Mouse (Mus musculus): ENCODE data around the gene Slc15a1.

Gene Slc15a1

GRCm38 (mm10) chr14:121492328-121492727 lies 12.7 kb downstream of the Slc15a1 start:
- no peak for DNase-seq

DNA sequence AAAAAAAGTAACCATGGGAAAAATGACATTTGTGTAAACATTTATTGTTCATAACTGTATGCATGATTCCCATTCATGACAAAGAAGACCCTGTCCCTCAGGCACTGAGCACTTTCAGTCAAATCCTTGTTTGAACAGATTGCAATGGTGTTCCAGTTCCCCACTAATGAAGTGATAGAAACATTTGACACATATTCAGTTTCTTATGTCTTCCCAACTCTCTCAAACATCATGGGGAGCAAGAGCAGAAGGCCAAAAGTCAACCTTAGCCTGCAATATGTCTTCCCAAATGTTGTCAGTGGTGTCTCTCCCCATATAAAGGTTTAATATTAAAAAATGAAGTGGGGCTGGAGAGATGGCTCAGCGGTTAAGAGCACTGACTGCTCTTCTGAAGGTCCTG lies 19.3 kb downstream of the Slc15a1 start:
- no peak for DNase-seq

- no peak for DNase-seq
These were observed 20.6 kb downstream of the Slc15a1 start for GRCm38 (mm10) chr14:121484436-121484835.

GRCm38 (mm10) chr14:121482181-121482580 lies 22.9 kb downstream of the Slc15a1 start:
- no peak for DNase-seq

DNA sequence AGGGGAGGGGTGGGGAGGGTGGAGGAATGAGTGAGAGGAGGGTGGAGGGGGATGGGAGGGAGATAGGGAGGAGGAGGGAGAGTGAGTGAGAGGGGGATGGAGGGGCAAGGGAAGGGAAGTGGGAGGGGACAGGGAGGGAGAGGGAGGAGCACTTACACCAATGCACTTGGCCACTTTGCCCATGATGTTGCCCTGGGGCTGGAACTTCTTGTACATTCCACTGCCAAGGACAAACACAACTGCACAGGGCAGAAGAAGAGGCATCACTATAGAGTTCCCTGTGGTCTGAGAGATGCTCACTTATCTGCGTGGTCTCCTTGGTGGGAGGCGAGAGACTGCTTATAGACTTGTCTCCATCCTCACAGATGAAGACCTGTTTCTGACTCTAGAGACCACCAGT lies 23.5 kb downstream of the Slc15a1 start:
- DNase-seq = no peak

DNA sequence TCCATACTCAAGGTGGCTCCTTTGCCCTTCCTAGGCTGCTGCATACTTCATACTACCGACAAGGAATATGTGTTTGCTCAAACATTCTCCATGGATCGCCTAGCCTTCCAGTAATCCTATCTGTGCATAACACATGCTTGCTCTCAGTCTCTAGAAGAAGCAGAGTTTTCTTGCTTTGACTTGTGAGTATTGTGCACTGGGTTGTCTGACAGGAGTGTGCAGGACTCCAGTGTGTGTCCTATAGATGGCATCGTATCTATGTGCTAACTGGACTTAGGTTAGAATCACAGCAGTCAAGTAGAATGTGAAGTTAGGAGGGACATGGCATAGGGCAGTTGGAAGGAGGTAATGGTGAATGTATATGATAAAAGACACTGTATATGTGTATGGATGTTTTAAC lies 26.0 kb downstream of the Slc15a1 start:
- DNase-seq = no peak

GRCm38 (mm10) chr14:121477925-121478693 lies 26.9 kb downstream of the Slc15a1 start:
- DNase-seq = no peak

GRCm38 (mm10) chr14:121473869-121474268 lies 31.2 kb downstream of the Slc15a1 start:
- DNase-seq = no peak

GRCm38 (mm10) chr14:121471545-121472121 lies 33.4 kb downstream of the Slc15a1 start:
- no peak for DNase-seq

DNA sequence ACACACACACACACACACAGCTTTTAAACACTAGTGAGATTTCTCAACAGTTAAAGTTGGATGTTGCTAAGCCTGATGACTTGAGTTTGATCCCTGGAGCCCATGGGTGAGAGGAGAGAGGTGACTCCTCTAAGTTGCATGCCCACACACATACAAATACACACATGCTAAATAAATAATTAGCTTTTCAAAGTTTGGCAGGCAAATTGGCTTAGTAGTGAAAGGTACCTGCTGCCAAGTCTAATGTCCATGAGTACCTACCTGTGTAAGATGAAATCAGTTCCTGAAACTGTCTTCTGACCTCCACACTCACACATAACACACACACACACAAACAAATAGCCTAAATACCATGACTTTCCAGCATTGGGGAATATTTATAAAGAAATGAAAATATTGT lies 35.5 kb downstream of the Slc15a1 start:
- DNase-seq = no peak

GRCm38 (mm10) chr14:121467646-121468045 lies 37.4 kb downstream of the Slc15a1 start:
- no peak for DNase-seq

- no peak for DNase-seq
These were observed 38.6 kb downstream of the Slc15a1 start for GRCm38 (mm10) chr14:121466501-121466900.

- DNase-seq = no peak
These were observed 40.7 kb downstream of the Slc15a1 start for GRCm38 (mm10) chr14:121464318-121464717.

GRCm38 (mm10) chr14:121462756-121463155 lies 42.3 kb downstream of the Slc15a1 start:
- no peak for DNase-seq

DNA sequence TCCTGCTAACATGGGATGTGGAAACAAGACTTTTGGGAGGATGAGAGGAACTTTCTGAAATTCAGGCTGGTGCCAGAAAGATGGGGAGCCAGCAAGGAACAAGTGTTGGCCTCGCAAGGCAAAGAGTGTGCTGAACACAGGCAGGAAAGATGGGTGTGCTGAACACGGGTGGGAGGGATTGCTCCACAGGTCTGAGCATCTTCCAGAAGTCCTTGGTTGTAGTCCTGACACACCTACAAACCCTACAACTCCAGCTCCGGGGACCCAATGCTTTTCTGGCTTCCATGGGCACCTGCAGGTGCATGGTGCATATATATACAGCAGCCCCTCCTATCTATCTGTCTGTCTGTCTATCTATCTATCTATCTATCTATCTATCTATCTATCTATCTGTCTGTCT lies 44.1 kb downstream of the Slc15a1 start:
- no peak for DNase-seq

DNA sequence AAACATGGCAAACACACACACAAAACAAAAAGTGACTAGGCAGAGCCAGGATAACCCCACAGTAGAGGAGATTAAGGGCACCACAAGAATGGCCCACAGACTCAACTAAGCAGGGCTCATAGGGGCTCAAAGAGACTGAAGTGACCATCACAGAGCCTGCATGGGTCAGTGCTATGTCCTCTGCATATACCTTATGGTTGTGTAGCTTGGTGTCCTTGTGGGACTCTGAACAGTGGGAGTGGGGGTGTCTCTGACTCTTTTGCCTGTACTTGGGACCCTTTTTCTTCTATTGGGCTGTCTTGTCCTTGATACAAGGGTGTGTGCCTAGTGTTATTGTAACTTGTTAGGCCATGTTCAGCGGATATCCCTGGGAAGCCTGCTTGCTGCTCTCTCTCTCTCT lies 46.5 kb downstream of the Slc15a1 start:
- DNase-seq = no peak

DNA sequence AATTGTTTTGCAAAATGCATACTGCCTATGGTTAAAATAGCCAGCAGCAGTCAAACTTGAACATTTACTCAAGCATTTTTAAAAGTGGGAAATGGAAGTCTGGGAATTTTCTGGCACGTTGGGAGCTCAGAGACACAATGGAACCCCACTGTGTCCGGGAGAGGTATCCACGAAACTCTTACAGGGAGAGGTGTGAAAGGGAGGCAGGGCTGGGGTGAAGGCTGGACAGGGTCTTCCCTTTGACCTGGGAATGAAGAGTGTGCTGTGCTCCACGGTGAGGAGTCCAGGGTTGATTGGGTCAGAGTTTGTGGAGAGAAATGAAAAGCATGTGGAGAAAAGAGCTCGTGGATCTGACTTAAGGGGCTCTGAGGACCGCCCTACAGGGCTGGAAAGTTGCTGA lies 47.5 kb downstream of the Slc15a1 start:
- no peak for DNase-seq

DNA sequence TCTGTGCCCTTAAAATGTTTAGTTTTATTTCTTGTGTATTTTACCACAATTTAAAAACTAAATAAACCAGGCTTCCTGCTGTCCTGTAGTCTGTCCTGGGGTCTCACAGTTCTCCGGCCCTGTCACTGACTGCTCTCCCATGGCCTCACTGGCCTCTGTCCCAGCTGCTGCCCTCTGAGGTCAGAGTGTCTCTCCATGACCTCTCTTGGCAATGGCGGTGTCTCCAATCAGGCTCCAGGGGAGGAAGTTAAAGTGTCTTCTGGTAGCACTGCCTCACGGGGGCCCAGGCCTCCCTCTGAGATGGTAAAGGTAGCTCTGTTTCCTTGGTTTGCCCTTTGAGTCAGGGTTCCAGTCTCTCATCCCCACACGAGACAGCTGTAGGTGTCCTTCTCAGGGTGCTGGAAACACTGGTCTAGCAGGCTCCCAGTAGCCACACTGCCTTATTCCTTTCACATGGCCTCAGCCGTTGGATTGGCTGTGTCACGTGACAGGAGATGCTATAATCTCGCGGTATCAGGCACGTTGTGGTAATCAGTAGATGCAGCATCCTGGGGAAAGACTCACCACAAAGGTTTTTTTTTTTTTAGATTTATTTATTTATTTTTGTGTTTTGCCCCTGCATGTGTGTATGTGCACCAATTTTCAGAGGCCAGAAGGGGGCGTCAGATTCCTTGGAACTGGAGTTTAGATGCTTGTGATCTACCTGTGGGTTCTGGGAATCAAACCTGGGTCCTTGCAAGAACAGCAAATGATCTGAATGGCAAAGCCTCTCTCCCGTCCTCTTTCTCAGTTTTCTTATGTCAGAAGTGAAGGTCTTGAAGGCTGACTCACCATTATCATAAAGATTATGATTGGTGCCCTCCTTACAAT lies 48.4 kb downstream of the Slc15a1 start:
- DNase-seq = no peak

DNA sequence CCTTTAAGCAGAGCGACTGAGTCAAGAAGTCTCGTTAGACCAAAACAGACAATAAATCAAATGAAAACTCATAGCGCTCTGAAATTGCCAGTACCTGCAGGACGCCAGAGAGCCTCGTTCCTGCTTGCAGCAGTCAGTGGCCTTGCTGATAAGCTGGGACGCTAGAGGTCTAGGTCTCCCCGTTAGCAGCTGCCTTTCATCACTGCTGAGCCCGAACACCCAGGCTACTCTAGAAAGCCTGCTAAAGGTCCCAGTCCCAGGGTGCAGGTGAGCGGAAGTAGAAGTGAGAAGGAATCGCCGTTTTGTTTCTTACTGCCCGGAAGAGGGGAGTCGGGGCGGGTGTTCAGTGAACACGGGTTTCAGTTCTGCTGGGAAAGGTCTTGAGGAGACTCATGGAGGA lies 49.1 kb downstream of the Slc15a1 start:
- DNase-seq = no peak

GRCm38 (mm10) chr14:121455527-121455926 lies 49.5 kb downstream of the Slc15a1 start:
- peak; percentile 52 to 61 for DNase-seq

GRCm38 (mm10) chr14:121453130-121453529 lies 51.9 kb downstream of the Slc15a1 start:
- DNase-seq = no peak

DNA sequence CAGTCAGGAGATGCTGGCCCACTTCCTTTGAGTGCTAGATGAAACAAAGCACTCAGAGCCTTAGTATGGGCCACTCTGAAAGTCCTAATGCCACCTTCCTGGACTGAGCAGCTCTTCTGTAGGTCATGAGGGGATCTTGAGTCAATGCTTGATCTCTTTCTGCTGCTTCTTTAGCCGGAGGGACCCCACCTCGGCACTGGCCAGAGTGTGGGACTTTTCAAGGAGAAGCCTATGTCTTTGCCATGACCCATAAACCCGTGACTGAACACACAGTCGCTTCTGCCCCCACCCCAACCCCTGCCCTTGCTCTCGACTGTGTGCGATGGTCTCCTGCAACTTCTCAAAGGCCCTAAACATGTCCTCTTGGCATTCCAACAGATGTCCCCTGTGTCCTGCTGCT lies 52.8 kb downstream of the Slc15a1 start:
- DNase-seq = no peak

GRCm38 (mm10) chr14:121451424-121452029 lies 53.5 kb downstream of the Slc15a1 start:
- no peak for DNase-seq

All from lung, adult 18-20 months (tissue).